Mouse (Mus musculus) cerebellum, adult 11 months (tissue): ENCODE measurements around the gene Schip1.

Experiments
- DNase-seq: peaks from one replicate; pipeline ENCODE4 v3.0.0; 2022

The Schip1 gene

DNA sequence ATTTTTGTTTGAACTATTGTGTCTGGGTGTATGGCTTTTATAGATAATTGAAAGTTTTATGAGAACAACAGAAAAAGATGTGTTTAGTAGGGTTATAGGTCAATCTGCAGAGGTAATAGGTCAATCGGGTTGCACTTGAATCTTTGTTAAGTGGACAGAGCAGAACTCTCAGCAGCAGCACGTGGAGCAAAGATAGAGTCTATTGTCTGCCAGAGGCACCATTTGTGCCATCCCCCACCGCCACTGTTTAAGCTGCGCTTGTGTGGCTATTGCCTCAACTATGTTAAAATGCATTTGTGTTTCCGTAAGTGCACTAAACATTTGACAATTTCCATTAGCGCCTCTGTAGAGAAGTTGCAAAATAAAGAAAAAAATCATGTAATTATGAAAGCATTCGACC lies 335.5 kb downstream of the Schip1 start:
- no peak for DNase-seq

DNA sequence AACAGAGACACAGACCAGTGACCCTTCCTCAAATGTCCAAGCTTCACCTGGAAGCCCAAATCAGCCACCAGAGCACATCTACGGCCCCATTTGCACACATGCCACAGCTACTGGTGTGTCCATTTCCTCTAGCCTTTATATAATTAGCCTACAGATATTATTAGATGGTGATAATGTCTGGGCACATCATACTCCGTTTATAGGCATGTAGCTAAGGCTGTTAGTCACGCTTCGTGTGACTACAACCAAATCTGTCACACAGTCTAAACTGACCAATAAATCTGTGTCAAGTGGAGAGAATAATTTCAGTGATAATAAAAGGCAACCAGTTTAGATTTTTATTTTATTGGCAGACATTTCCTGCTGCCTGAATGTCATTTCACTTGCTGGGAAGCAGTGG lies 338.7 kb downstream of the Schip1 start:
- no peak for DNase-seq

DNA sequence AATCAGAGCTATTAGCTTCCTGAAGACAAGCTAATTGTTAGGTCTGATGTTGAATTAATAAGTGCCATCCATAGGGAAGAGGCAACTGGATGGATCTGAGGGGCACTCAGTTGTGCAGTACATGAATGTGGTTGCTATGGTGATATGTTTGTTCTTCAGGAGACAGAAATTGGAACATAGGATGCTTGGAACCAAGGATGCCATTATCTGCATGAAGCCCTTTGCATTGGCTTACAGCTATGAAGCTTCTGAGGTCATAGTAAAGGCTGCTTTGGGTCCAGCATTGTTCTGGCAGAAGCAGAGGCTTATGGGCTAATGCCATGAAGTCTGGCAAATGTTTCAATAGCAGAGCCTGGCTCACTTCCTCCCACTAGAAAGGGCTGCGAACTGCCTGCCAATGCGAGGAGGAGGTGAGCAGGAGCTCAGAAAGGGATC lies 339.2 kb downstream of the Schip1 start:
- peak; percentile 29 for DNase-seq

- DNase-seq = no peak
These were observed 341.1 kb downstream of the Schip1 start for GRCm38 (mm10) chr3:68405724-68406123.

GRCm38 (mm10) chr3:68412262-68412661 lies 347.7 kb downstream of the Schip1 start:
- no peak for DNase-seq

- DNase-seq = no peak
These were observed 355.2 kb downstream of the Schip1 start for GRCm38 (mm10) chr3:68419792-68420191.

DNA sequence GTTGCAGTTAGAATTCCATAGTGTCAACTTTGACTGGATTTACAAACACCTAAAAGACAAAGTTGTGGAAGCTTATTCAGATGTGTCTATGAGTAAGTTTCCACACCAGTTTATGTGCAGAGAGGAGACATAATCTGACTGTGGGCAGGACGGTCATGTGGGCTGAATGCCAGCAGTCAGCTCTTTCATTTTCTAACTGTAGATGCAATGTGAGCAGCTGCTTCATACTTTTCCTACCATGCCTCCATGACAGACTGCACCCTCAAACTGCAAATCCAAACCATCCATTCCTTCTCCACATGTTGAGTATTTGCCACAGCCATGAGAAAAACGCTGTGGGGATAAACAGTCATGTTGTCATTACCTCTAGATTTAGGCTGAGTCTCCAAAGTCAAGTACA lies 356.3 kb downstream of the Schip1 start:
- DNase-seq = no peak

- DNase-seq = peak; percentile 83
These were observed 357.2 kb downstream of the Schip1 start for GRCm38 (mm10) chr3:68421849-68422248.

DNA sequence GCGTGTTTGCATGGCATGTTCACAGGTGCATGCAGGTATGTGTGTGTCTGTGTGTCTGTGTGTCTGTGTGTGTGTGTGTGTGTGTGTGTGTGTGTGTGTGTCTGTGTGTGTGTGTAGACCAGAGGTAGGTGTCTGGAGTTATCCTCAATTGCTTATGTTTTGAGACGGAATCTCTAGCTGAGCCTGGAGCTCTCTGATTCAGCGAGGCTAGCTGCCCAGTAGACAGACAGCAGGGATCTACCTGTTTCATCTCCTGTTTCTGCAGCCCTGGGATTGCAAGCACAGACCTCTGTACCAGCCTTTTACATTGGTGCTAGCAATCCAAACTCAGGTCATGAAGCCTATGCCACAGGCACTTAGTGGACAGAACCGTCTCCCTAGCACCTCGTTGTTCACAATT lies 363.5 kb downstream of the Schip1 start:
- no peak for DNase-seq

GRCm38 (mm10) chr3:68434435-68434834 lies 369.8 kb downstream of the Schip1 start:
- DNase-seq = no peak

DNA sequence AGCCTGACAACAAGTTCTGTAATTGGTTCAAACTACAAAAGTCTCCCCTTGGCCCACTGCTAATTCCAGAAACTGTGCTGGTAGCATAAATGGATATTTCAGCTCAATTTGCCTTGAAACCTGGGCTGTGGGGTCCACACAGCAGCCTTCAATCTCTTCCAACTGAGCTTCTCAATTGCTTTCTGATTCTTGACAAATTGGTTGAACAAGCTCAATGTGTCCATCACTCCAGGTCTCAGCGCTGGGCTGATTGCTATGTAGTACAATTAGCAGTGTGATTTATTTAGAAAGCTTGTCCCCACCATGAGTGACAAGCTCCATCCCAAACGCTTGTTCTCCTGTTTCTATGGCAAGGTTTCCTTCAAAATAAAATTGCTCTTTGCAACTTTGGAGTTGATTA lies 370.3 kb downstream of the Schip1 start:
- DNase-seq = no peak

DNA sequence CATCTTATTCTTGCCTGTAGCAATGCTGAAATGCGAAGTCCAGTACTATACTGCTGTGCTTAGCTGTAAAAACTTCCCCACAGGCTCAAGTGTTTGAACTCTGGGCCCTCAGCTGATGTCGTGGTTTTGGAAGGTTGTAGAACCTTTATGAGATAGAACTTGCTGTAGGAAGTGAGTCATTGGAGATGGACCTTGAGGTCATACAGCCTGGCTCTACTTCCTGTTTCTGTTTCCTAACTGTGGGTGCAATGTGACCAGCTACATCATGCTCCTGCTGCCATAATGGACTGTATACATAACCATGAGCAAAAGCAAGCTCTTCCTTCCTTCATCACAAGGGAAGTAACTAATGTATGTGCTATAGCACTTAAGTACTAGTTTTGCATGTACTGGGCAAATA lies 383.9 kb downstream of the Schip1 start:
- no peak for DNase-seq

- no peak for DNase-seq
These were observed 387.0 kb downstream of the Schip1 start for GRCm38 (mm10) chr3:68451634-68452033.

- no peak for DNase-seq
These were observed 388.7 kb downstream of the Schip1 start for GRCm38 (mm10) chr3:68453266-68453665.

GRCm38 (mm10) chr3:68453719-68454455 lies 389.3 kb downstream of the Schip1 start:
- no peak for DNase-seq

DNA sequence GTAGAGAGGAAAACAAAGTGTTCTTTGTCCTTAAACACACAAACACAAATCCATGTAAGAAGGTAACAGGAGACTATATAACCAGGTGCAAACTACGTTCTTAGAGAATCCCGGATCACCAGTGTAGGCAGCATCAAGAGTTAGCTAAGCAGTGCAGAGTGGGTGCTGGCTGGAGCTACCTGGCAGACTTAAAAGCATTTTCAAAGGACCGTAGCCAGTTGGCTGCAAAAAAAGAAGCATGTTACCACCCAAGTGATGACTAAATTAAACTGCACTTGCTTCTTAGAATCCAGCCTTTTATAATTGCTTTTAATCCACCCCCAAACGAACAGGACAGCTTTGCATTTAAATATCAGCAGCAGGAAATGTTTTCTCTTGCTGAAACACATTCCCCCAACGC lies 402.0 kb downstream of the Schip1 start:
- DNase-seq = no peak

DNA sequence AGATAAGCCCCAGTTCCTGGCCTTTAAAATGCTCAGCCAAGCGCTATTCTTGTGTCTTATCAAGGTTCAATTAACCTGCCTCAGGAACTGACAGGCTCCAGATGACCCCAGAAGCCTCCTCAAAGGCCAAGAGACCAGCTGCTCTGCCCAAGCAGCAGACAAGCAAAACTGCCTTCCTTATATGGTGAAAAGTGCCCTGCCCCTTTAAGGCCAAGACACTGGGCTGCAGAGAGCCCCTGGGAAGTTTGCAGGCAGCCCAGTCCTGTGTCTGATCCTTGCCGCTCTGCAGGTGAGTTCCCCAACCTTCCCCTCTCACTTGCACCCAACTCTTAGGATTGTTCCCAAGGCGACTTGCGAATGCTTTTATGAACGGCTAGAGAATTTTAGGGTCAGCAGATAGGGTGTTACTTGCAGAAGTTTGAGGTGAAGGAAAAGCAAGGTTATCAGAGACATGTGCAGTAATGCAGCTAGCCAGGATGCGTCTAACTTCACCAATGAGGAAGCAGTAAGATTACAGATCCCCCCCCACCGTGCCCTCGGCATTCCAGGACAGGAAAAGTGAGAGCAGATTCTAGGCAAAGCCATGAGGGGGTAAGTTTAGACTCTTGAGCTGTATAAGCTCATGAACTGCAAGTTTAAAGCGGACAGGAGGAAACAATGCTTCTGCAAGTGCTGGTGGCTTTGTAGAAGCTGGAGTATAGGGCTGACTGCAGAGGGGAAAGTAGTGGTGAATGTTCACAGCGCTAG lies 403.5 kb downstream of the Schip1 start:
- no peak for DNase-seq

- no peak for DNase-seq
These were observed 405.0 kb downstream of the Schip1 start for GRCm38 (mm10) chr3:68469643-68470042.

- DNase-seq = no peak
These were observed 405.5 kb downstream of the Schip1 start for GRCm38 (mm10) chr3:68470061-68470460.

- DNase-seq = no peak
These were observed 406.0 kb downstream of the Schip1 start for GRCm38 (mm10) chr3:68470622-68471021.

GRCm38 (mm10) chr3:68476336-68476735 lies 411.7 kb downstream of the Schip1 start:
- DNase-seq = no peak

DNA sequence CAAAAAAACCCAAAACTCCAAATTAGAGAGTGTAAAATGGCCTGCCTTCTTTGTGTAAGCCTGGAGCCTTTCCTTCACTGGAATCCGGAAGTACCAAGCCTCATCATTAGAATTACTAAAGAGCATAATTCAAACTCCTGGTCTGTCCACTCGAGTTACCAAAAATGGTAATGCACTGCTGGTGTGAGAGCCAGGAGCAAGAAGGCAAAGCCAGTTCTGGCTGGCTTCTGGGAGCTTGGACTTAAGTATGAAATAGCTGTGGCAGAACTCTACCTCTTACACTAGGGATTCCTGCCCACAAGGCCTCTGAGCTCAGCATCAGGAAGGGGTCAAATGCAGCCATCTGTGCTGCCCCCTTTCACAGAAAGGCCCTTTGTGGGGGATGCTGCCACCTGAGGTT lies 412.9 kb downstream of the Schip1 start:
- no peak for DNase-seq

DNA sequence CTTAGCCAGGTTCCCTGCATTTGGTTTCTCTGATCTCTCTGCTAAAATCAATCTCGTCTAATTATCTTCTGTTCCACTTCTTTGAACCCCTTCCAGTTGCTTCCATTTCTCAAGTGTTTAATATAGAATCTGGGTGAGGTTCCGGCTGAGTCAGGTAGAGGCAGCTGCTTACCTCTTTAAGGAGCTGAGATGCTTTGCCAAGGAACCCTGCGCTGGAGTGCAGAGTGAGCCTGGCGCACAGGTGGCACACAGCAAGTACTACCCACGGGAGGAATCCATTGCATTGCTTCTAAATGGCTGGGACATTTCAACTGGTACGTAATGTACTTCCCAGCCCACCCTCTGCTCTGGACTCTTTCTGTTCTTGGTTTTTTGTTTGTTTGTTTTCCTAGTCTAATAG lies 414.7 kb downstream of the Schip1 start:
- no peak for DNase-seq

DNA sequence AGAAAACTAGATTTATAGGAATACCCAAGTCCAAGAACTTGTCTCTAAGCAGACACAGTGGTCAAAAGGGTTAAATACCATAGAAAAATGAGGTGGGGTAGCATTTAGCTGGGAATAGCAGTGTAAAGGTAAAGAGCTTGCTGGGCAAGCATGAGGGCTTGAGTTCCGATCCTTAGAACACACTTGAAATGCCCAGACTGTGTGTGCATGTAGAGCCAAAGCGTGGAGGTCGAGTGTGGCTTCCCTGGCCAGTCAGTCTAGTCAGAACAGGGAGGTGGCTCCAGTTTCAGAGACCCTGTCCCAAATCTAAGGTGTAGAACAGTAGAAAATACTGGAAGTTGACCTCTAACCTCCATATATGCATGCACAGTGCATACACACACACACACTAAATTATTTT lies 418.9 kb downstream of the Schip1 start:
- DNase-seq = no peak

DNA sequence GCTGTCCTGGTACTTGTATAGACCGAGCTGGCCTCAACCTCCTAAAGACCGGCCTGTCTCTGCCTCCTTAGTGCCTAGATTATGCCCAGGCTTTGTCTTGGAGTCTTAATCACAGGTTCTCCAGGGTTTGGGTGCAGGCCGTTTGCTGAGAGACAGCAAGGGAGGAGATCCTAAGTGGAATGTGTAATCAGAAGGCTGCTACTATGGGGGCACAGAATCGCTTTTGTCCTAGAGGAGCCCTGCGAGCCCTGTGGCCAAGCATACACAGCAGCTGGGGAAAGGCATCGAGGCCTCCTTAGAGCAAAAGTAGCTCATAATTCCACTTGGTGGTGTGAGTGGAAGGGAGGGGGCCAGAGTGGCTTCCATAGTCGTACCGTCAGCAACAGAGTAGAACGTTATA lies 419.4 kb downstream of the Schip1 start:
- no peak for DNase-seq
